Mouse (Mus musculus): ENCODE results near the gene Cdk5. TPM values are rescaled to one million over a fixed set of nuclear protein-coding genes. Genes with fewer than 3 reads are reported as not detected.

The Cdk5 gene
- polyA plus RNA-seq, 1 experiment from 2014 or later, result 31.1 TPM

GRCm38 (mm10) chr5:24426037-24426432 lies 2.7 kb upstream of the Cdk5 start:
- H3K4me3 ChIP-seq (ENCODE audit: low read depth, low read length), result peak overlapping the region; percentile 74
- peaks cover 13% of the 10 kb centered on the region; the same call in 1 of the 2 replicates for H3K36me3 ChIP-seq (ENCODE audit: insufficient read depth, low read length)
- ATAC-seq (no peak), DNase-seq (ENCODE audit: low spot score) (peak; percentile 26)
- no peaks in the 10 kb centered on the region for H3K27me3 ChIP-seq (replicated peaks; ENCODE audit: insufficient read depth, low read length)
- H3K27ac ChIP-seq (ENCODE audit: low read length), result 0 out of 2 replicates have a peak overlapping the region, but pooled peaks have one; percentile 99
- H3K4me1 ChIP-seq (ENCODE audit: insufficient read depth, low read depth, low read length), result peaks cover 31% of the 10 kb centered on the region
- H3K9ac ChIP-seq (replicated peaks; ENCODE audit: low read depth), result peak overlapping the region; percentile 62; the same call in 1 of the 2 replicates
- peak overlapping the region; percentile 81 for H3K4me2 ChIP-seq (replicated peaks; ENCODE audit: low read depth, low read length)
- H3K9me3 ChIP-seq (ENCODE audit: low read length), result no peaks in the 10 kb centered on the region
- TF ChIP-seq EP300 (IDR thresholded peaks at IDR 0.05) (no peak), CTCF (IDR thresholded peaks at IDR 0.05) (no peak)
- 6% methylated on average over 10 of the region's 10 CpGs for WGBS

- Histone ChIP-seq H3K4me1 (ENCODE audit: insufficient read depth, low read depth, low read length) (peaks cover 31% of the 10 kb centered on the region), H3K27me3 (replicated peaks; ENCODE audit: insufficient read depth, low read length) (no peaks in the 10 kb centered on the region), H3K9ac (replicated peaks; ENCODE audit: low read depth) (peak overlapping the region; percentile 62), H3K4me2 (replicated peaks; ENCODE audit: low read depth, low read length) (peak overlapping the region; percentile 81), H3K27ac (ENCODE audit: low read length) (peak overlapping the region; percentile 99), H3K4me3 (ENCODE audit: low read depth, low read length) (peak overlapping the region; percentile 74), H3K36me3 (ENCODE audit: insufficient read depth, low read length) (peaks cover 10% of the 10 kb centered on the region; the same call in 1 of the 2 replicates), H3K9me3 (ENCODE audit: low read length) (no peaks in the 10 kb centered on the region)
- ATAC-seq (peak; percentile 2; the same call in 1 of the 2 replicates), DNase-seq (ENCODE audit: low spot score) (peak; percentile 76)
- TF ChIP-seq CTCF (IDR thresholded peaks at IDR 0.05) (peak; percentile 39), EP300 (IDR thresholded peaks at IDR 0.05) (no peak)
- whole genome bisulfite sequencing, result 1% methylated on average over 25 of the region's 30 CpGs
These were observed 2.2 kb upstream of the Cdk5 start for GRCm38 (mm10) chr5:24425421-24426036.

GRCm38 (mm10) chr5:24424861-24425411 lies 1.6 kb upstream of the Cdk5 start:
- peaks cover 31% of the 10 kb centered on the region for H3K4me1 ChIP-seq (ENCODE audit: insufficient read depth, low read depth, low read length)
- H3K4me3 ChIP-seq (ENCODE audit: low read depth, low read length), result peak overlapping the region; percentile 74
- peak; percentile 95 for DNase-seq (ENCODE audit: low spot score)
- peaks cover 9% of the 10 kb centered on the region; the same call in 1 of the 2 replicates for H3K36me3 ChIP-seq (ENCODE audit: insufficient read depth, low read length)
- under 1% methylated on average over 45 of the region's 60 CpGs for WGBS
- peak overlapping the region; percentile 99 for H3K27ac ChIP-seq (ENCODE audit: low read length)
- peak overlapping the region; percentile 81 for H3K4me2 ChIP-seq (replicated peaks; ENCODE audit: low read depth, low read length)
- H3K9ac ChIP-seq (replicated peaks; ENCODE audit: low read depth), result peak overlapping the region; percentile 62
- H3K27me3 ChIP-seq (replicated peaks; ENCODE audit: insufficient read depth, low read length), result no peaks in the 10 kb centered on the region
- peak; percentile 55 for ATAC-seq
- H3K9me3 ChIP-seq (ENCODE audit: low read length), result no peaks in the 10 kb centered on the region
- TF ChIP-seq CTCF (IDR thresholded peaks at IDR 0.05) (no peak), EP300 (IDR thresholded peaks at IDR 0.05) (no peak)

GRCm38 (mm10) chr5:24424004-24424781 lies 863 bp upstream of the Cdk5 start:
- Histone ChIP-seq H3K27me3 (replicated peaks; ENCODE audit: insufficient read depth, low read length) (no peaks in the 10 kb centered on the region), H3K9ac (replicated peaks; ENCODE audit: low read depth) (peak overlapping the region; percentile 77), H3K4me1 (ENCODE audit: insufficient read depth, low read depth, low read length) (peaks cover 31% of the 10 kb centered on the region), H3K4me3 (ENCODE audit: low read depth, low read length) (peak overlapping the region; percentile 74), H3K4me2 (replicated peaks; ENCODE audit: low read depth, low read length) (peak overlapping the region; percentile 81), H3K36me3 (ENCODE audit: insufficient read depth, low read length) (0 out of 2 replicates have a peak, but pooled peaks cover 7% of the 10 kb centered on the region), H3K27ac (ENCODE audit: low read length) (peak overlapping the region; percentile 99), H3K9me3 (ENCODE audit: low read length) (no peaks in the 10 kb centered on the region)
- DNase-seq (ENCODE audit: low spot score), result peak; percentile 59
- 7% methylated on average over 21 of the region's 21 CpGs for WGBS
- TF ChIP-seq EP300 (IDR thresholded peaks at IDR 0.05) (no peak; the same call in 1 of the 2 replicates), CTCF (IDR thresholded peaks at IDR 0.05) (no peak)
- ATAC-seq, result peak; percentile 28

GRCm38 (mm10) chr5:24420381-24420780 lies 2.9 kb downstream of the Cdk5 start:
- Histone ChIP-seq H3K27ac (ENCODE audit: low read length) (no peak overlapping the region), H3K9ac (replicated peaks; ENCODE audit: low read depth) (no peak overlapping the region), H3K36me3 (ENCODE audit: insufficient read depth, low read length) (0 out of 2 replicates have a peak, but pooled peaks cover 7% of the 10 kb centered on the region), H3K4me1 (ENCODE audit: insufficient read depth, low read depth, low read length) (peaks cover 9% of the 10 kb centered on the region; the same call in 1 of the 2 replicates), H3K4me2 (replicated peaks; ENCODE audit: low read depth, low read length) (no peak overlapping the region), H3K27me3 (replicated peaks; ENCODE audit: insufficient read depth, low read length) (no peaks in the 10 kb centered on the region), H3K9me3 (ENCODE audit: low read length) (no peaks in the 10 kb centered on the region), H3K4me3 (ENCODE audit: low read depth, low read length) (no peak overlapping the region)
- 88% methylated on average over 9 of the region's 9 CpGs for WGBS
- TF ChIP-seq EP300 (IDR thresholded peaks at IDR 0.05) (no peak), CTCF (IDR thresholded peaks at IDR 0.05) (no peak)
- DNase-seq (ENCODE audit: low spot score) (no peak), ATAC-seq (no peak)

- no peak for TF ChIP-seq CTCF (IDR thresholded peaks at IDR 0.05)
- no peak for TF ChIP-seq EP300 (IDR thresholded peaks at IDR 0.05)
- 86% methylated on average over 10 of the region's 10 CpGs for WGBS
- no peak overlapping the region for H3K9ac ChIP-seq (replicated peaks; ENCODE audit: low read depth)
- no peak for DNase-seq (ENCODE audit: low spot score)
- no peaks in the 10 kb centered on the region for H3K4me1 ChIP-seq (ENCODE audit: insufficient read depth, low read depth, low read length)
- H3K4me3 ChIP-seq (ENCODE audit: low read depth, low read length), result no peak overlapping the region
- no peaks in the 10 kb centered on the region for H3K9me3 ChIP-seq (ENCODE audit: low read length)
- no peaks in the 10 kb centered on the region for H3K27me3 ChIP-seq (replicated peaks; ENCODE audit: insufficient read depth, low read length)
- no peak for ATAC-seq
- H3K27ac ChIP-seq (ENCODE audit: low read length), result no peak overlapping the region
- 0 out of 2 replicates have a peak, but pooled peaks cover 7% of the 10 kb centered on the region for H3K36me3 ChIP-seq (ENCODE audit: insufficient read depth, low read length)
- H3K4me2 ChIP-seq (replicated peaks; ENCODE audit: low read depth, low read length), result no peak overlapping the region
These were observed 5.7 kb downstream of the Cdk5 start for GRCm38 (mm10) chr5:24417587-24417986.
